Mouse (Mus musculus): ENCODE results near the gene Unc93a2. TPM values are rescaled to one million over a fixed set of nuclear protein-coding genes. Genes with fewer than 3 reads are reported as not detected.
A peak's percentile ranks its signal among the peaks of the same experiment; 100 is the strongest.
"Not testable (repeated sequence)": the region's sequence is repeated elsewhere in the genome, so short reads cannot be mapped to it uniquely, and the experiment has no call there.

Gene Unc93a2
- total RNA-seq, 2 experiments from 2014 or later: not detected

- DNase-seq (ENCODE audit: extremely low spot score in 1 of 2, low spot score in 2 of 2); intact Hi-C loops (cut with DNase I): not testable (repeated sequence)
Observed at GRCm38 (mm10) chr17:7383167-7384143, 1.8 kb downstream of the Unc93a2 start.

GRCm38 (mm10) chr17:7382711-7383110 is 2.6 kb downstream of the Unc93a2 start:
- H3K27ac ChIP-seq; DNase-seq (ENCODE audit: extremely low spot score in 1 of 2, low spot score in 2 of 2); H3K4me3 ChIP-seq; intact Hi-C loops (cut with DNase I): not testable (repeated sequence)

More at GRCm38 (mm10) chr17:7383167-7384143, 1.8 kb downstream of the Unc93a2 start:
- not testable (repeated sequence) for H3K4me3 ChIP-seq, H3K27ac ChIP-seq

GRCm38 (mm10) chr17:7377907-7378306 is 7.4 kb downstream of the Unc93a2 start:
- H3K27ac ChIP-seq; DNase-seq (ENCODE audit: extremely low spot score in 1 of 2, low spot score in 2 of 2); intact Hi-C loops (cut with DNase I); H3K4me3 ChIP-seq: not testable (repeated sequence)

- H3K27ac ChIP-seq; H3K4me3 ChIP-seq; DNase-seq (ENCODE audit: extremely low spot score in 1 of 2, low spot score in 2 of 2); intact Hi-C loops (cut with DNase I): not testable (repeated sequence)
Observed at GRCm38 (mm10) chr17:7376951-7377700, 8.1 kb downstream of the Unc93a2 start.

- DNase-seq (ENCODE audit: extremely low spot score in 1 of 2, low spot score in 2 of 2); H3K27ac ChIP-seq; intact Hi-C loops (cut with DNase I); H3K4me3 ChIP-seq: not testable (repeated sequence)
Observed at GRCm38 (mm10) chr17:7371879-7372278, 13.4 kb downstream of the Unc93a2 start, which contains the start of gene Gm49630. Gene Gm49630 (minus strand): TSS chr17:7371979.

- DNase-seq (ENCODE audit: extremely low spot score in 1 of 2, low spot score in 2 of 2); H3K27ac ChIP-seq; intact Hi-C loops (cut with DNase I); H3K4me3 ChIP-seq: not testable (repeated sequence)
Observed at GRCm38 (mm10) chr17:7369401-7369800, 15.9 kb downstream of the Unc93a2 start.

- H3K4me3 ChIP-seq; intact Hi-C loops (cut with DNase I); H3K27ac ChIP-seq: not testable (repeated sequence)
- DNase-seq (ENCODE audit: extremely low spot score in 1 of 2, low spot score in 2 of 2): peak in 1 of 2 experiments; percentile 11
Observed at GRCm38 (mm10) chr17:7366676-7367374, 18.4 kb downstream of the Unc93a2 start.

GRCm38 (mm10) chr17:7366265-7366664 is 19.0 kb downstream of the Unc93a2 start:
- H3K4me3 ChIP-seq; H3K27ac ChIP-seq; DNase-seq (ENCODE audit: extremely low spot score in 1 of 2, low spot score in 2 of 2); intact Hi-C loops (cut with DNase I): not testable (repeated sequence)

GRCm38 (mm10) chr17:7365615-7366014 is 19.6 kb downstream of the Unc93a2 start:
- DNase-seq (ENCODE audit: extremely low spot score in 1 of 2, low spot score in 2 of 2); intact Hi-C loops (cut with DNase I); H3K4me3 ChIP-seq; H3K27ac ChIP-seq: not testable (repeated sequence)

GRCm38 (mm10) chr17:7360749-7361465 is 24.4 kb downstream of the Unc93a2 start:
- H3K4me3 ChIP-seq; DNase-seq (ENCODE audit: extremely low spot score in 1 of 2, low spot score in 2 of 2); H3K27ac ChIP-seq; intact Hi-C loops (cut with DNase I): not testable (repeated sequence)

GRCm38 (mm10) chr17:7359806-7360205 is 25.5 kb downstream of the Unc93a2 start:
- H3K4me3 ChIP-seq; DNase-seq (ENCODE audit: extremely low spot score in 1 of 2, low spot score in 2 of 2); intact Hi-C loops (cut with DNase I); H3K27ac ChIP-seq: not testable (repeated sequence)

GRCm38 (mm10) chr17:7352596-7352995 is 32.7 kb downstream of the Unc93a2 start, which contains the start of gene Ttll2:
Gene Ttll2 (minus strand): TSS chr17:7352696.
- intact Hi-C loops (cut with DNase I); H3K4me3 ChIP-seq; H3K27ac ChIP-seq; DNase-seq (ENCODE audit: extremely low spot score in 1 of 2, low spot score in 2 of 2): not testable (repeated sequence)

- H3K27ac ChIP-seq; H3K4me3 ChIP-seq; intact Hi-C loops (cut with DNase I); DNase-seq (ENCODE audit: extremely low spot score in 1 of 2, low spot score in 2 of 2): not testable (repeated sequence)
Observed at GRCm38 (mm10) chr17:7348765-7349164, 36.5 kb downstream of the Unc93a2 start.

GRCm38 (mm10) chr17:7337381-7337780 is 47.9 kb downstream of the Unc93a2 start:
- H3K4me3 ChIP-seq; intact Hi-C loops (cut with DNase I); DNase-seq (ENCODE audit: extremely low spot score in 1 of 2, low spot score in 2 of 2); H3K27ac ChIP-seq: not testable (repeated sequence)

GRCm38 (mm10) chr17:7332745-7333144 is 52.5 kb downstream of the Unc93a2 start:
- H3K4me3 ChIP-seq; H3K27ac ChIP-seq; DNase-seq (ENCODE audit: extremely low spot score in 1 of 2, low spot score in 2 of 2); intact Hi-C loops (cut with DNase I): not testable (repeated sequence)
